Mouse (Mus musculus): Measurements from ENCODE around the gene Bnipl. TPM values are rescaled to one million over a fixed set of nuclear protein-coding genes. Genes with fewer than 3 reads are reported as not detected.

The Bnipl gene
- total and polyA plus RNA-seq, 3 experiments = 0.03 TPM; not detected in 2

- no peak for DNase-seq (ENCODE audit: low spot score)
- Histone ChIP-seq H3K4me3 (ENCODE audit: low read depth, low read length) (no peak overlapping the region), H3K27me3 (ENCODE audit: insufficient read depth, low read length) (no peaks in the 10 kb centered on the region), H3K36me3 (replicated peaks) (peaks cover 74% of the 10 kb centered on the region), H3K9me3 (replicated peaks) (no peaks in the 10 kb centered on the region), H3K4me1 (ENCODE audit: insufficient read depth, low read depth, low read length) (peaks cover 17% of the 10 kb centered on the region)
- TF ChIP-seq CTCF (IDR thresholded peaks at IDR 0.05; ENCODE audit: low read depth, low read length) (no peak), TAL1 (conservative IDR thresholded peaks at IDR 0.05; ENCODE audit: low read depth, low read length) (no peak), POLR2AphosphoS5 (IDR thresholded peaks at IDR 0.05; ENCODE audit: insufficient replicate concordance, low read depth, low read length) (no peak), GATA2 (IDR thresholded peaks at IDR 0.05; ENCODE audit: borderline replicate concordance, low read depth, low read length) (no peak), GATA1 (IDR thresholded peaks at IDR 0.05; ENCODE audit: borderline replicate concordance, low read length) (no peak)
- no peak for ATAC-seq (ENCODE audit: extremely low read depth, insufficient number of reproducible peaks, low FRiP score, poor library complexity, severe bottlenecking)
Observed at GRCm38 (mm10) chr3:95237541-95238099, 13.4 kb downstream of the Bnipl start.

DNA sequence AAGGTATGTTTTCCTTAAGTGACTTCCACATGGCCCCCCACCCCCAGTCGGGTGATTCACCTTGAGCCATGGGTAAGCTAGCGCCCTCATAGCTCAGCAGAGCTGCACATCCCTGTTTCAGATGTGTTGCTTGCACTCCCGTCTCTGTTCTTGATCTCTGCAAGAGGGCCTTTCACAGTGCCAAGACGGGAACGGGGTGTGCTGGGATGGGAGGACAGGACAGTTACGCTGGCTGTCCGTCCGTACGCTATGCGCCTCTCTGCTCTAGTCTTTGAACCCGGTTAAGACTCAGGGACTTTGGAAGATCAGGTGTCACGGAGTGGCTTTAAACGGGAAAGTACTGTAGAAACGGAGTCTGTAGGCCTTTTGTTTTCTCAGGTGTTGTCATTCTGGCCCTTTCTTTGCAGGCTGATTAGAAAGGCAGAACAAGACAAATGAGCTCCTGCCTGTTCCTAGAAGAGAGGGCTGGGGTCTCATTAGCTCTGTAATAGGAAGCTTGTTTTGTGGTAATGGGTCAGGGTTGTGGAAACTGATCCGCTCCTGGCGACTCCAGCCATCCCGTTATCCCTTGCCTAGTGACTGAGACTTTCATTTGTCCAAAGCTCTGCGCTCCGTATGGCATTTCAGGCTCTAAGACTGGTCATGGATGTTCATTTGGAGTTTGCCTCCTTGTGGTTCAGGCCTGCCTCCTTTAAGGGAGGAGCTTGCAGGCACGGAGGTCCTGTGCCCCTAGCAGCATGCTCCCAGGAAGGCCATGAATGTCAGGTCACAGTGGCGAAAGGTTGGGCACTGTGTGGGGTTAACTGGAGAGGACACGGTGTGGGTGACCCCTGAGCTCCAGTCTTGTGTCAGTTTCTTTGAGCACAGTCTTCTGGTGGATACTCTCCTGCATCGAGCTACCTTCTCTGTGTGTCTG is 15.3 kb downstream of the Bnipl start:
- Histone ChIP-seq H3K4me1 (ENCODE audit: insufficient read depth, low read depth, low read length) (peaks cover 37% of the 10 kb centered on the region), H3K9me3 (replicated peaks) (no peaks in the 10 kb centered on the region), H3K4me3 (ENCODE audit: low read depth, low read length) (no peak overlapping the region), H3K27me3 (ENCODE audit: insufficient read depth, low read length) (no peaks in the 10 kb centered on the region), H3K36me3 (replicated peaks) (peaks cover 93% of the 10 kb centered on the region)
- TF ChIP-seq POLR2AphosphoS5 (IDR thresholded peaks at IDR 0.05; ENCODE audit: insufficient replicate concordance, low read depth, low read length) (no peak), TAL1 (conservative IDR thresholded peaks at IDR 0.05; ENCODE audit: low read depth, low read length) (no peak), GATA1 (IDR thresholded peaks at IDR 0.05; ENCODE audit: borderline replicate concordance, low read length) (no peak)
- ATAC-seq (ENCODE audit: extremely low read depth, insufficient number of reproducible peaks, low FRiP score, poor library complexity, severe bottlenecking) (no peak), DNase-seq (ENCODE audit: low spot score) (no peak)

DNA sequence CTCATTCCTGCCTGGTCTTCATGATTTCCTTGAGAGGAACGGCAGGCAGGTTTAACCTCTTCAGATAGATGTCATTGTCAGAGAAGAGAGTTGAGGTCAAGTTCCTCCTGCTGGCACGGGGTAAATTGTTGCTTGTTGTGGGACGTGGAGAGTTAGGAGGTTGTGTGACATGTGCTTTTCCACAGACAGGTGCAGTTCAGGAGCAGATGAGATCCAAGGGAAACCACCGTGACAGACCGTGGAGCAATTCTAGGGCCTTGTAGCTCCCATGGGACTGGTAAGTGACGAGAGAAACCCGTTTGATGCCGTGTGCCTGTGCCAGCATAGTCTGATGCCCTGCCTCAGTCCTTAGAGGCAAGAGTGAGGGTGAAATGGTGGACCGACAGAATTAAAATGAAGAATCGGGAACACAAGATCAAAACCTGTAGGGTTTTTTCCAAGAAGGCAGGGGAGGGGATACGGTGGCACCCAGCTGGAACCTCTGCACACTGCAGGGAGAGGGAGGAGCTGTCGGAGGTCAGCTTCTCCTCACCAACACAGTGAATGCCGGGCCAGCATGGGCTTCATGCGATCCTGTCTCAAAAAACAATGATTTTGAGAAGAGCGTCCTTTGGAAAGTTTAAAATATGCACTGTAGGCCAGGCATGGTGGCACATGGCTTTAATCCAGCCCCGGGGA is 17.6 kb downstream of the Bnipl start:
- Histone ChIP-seq H3K27me3 (ENCODE audit: insufficient read depth, low read length) (no peaks in the 10 kb centered on the region), H3K36me3 (replicated peaks) (peaks cover 81% of the 10 kb centered on the region), H3K9me3 (replicated peaks) (no peaks in the 10 kb centered on the region), H3K4me1 (ENCODE audit: insufficient read depth, low read depth, low read length) (peaks cover 48% of the 10 kb centered on the region), H3K4me3 (ENCODE audit: low read depth, low read length) (no peak overlapping the region)
- no peak for TF ChIP-seq CTCF (IDR thresholded peaks at IDR 0.05; ENCODE audit: low read depth, low read length)
- no peak for TF ChIP-seq POLR2AphosphoS5 (IDR thresholded peaks at IDR 0.05; ENCODE audit: insufficient replicate concordance, low read depth, low read length)
- no peak for TF ChIP-seq TAL1 (conservative IDR thresholded peaks at IDR 0.05; ENCODE audit: low read depth, low read length)
- no peak for TF ChIP-seq GATA1 (IDR thresholded peaks at IDR 0.05; ENCODE audit: borderline replicate concordance, low read length)
- no peak for TF ChIP-seq GATA2 (IDR thresholded peaks at IDR 0.05; ENCODE audit: borderline replicate concordance, low read depth, low read length)
- no peak for DNase-seq (ENCODE audit: low spot score)
- no peak for ATAC-seq (ENCODE audit: extremely low read depth, insufficient number of reproducible peaks, low FRiP score, poor library complexity, severe bottlenecking)

DNA sequence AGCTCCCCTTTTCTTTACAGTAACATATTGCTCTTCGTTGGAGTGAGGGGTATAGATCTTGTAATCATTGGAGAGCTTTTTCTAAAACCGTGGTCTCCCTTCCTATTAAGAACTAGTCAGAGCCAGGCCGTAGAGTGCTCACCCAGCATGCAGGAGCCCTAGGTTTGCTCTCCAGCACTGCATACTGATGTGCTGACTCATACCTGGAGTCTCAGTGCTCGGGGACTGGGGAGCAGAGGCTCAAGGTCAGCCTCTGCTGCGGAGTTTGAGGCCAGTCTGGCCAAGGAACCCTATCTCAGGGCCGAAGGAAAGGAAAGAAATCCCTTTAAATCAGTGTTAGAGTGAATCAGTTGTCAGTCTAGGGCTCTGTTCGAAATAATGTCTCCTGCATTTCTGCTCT is 18.2 kb downstream of the Bnipl start:
- DNase-seq (ENCODE audit: low spot score) (no peak), ATAC-seq (ENCODE audit: extremely low read depth, insufficient number of reproducible peaks, low FRiP score, poor library complexity, severe bottlenecking) (no peak)
- no peak for TF ChIP-seq GATA1 (IDR thresholded peaks at IDR 0.05; ENCODE audit: borderline replicate concordance, low read length)
- no peak for TF ChIP-seq GATA2 (IDR thresholded peaks at IDR 0.05; ENCODE audit: borderline replicate concordance, low read depth, low read length)
- TF ChIP-seq CTCF (IDR thresholded peaks at IDR 0.05; ENCODE audit: low read depth, low read length) = no peak
- no peak for TF ChIP-seq POLR2AphosphoS5 (IDR thresholded peaks at IDR 0.05; ENCODE audit: insufficient replicate concordance, low read depth, low read length)
- TF ChIP-seq TAL1 (conservative IDR thresholded peaks at IDR 0.05; ENCODE audit: low read depth, low read length) = no peak
- peaks cover 74% of the 10 kb centered on the region for H3K36me3 ChIP-seq (replicated peaks)
- no peaks in the 10 kb centered on the region for H3K27me3 ChIP-seq (ENCODE audit: insufficient read depth, low read length)
- no peaks in the 10 kb centered on the region for H3K9me3 ChIP-seq (replicated peaks)
- peaks cover 55% of the 10 kb centered on the region for H3K4me1 ChIP-seq (ENCODE audit: insufficient read depth, low read depth, low read length)
- no peak overlapping the region for H3K4me3 ChIP-seq (ENCODE audit: low read depth, low read length)

GRCm38 (mm10) chr3:95231298-95232221 is 19.4 kb downstream of the Bnipl start, which contains the start of gene Mllt11:
Gene Mllt11, minus strand, starts transcription at chr3:95232171.
- ATAC-seq (ENCODE audit: extremely low read depth, insufficient number of reproducible peaks, low FRiP score, poor library complexity, severe bottlenecking) = no peak
- Histone ChIP-seq H3K4me1 (ENCODE audit: insufficient read depth, low read depth, low read length) (peaks cover 59% of the 10 kb centered on the region), H3K9me3 (replicated peaks) (no peaks in the 10 kb centered on the region), H3K36me3 (replicated peaks) (peaks cover 63% of the 10 kb centered on the region), H3K27me3 (ENCODE audit: insufficient read depth, low read length) (no peaks in the 10 kb centered on the region), H3K4me3 (ENCODE audit: low read depth, low read length) (peak within 1 kb of the TSS; percentile 78)
- peak; percentile 81 for DNase-seq (ENCODE audit: low spot score)
- TF ChIP-seq POLR2AphosphoS5 (IDR thresholded peaks at IDR 0.05; ENCODE audit: insufficient replicate concordance, low read depth, low read length) = no peak
- no peak for TF ChIP-seq CTCF (IDR thresholded peaks at IDR 0.05; ENCODE audit: low read depth, low read length)
